12 mouse cellular contexts compared by ENCODE assay signal in the genomic region with DNA sequence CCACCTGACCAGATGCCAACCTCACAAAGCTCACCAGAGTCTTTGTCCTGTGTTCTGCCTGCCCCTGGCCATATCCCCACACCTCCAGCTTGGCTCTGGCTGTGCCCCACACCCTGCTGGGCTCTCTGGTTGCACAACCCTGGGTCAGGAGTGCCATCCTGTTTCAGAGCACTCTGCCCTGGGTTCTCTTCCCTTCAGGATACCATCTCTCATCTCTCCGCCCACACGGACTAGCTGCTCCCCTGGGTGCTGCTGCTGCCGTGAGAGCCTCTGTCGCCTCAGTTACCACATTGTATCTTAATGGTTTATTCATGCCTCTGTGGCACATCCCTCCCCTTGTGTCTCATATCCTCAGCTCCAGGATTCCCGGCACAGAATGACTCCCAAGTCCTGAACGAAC. TPM values are rescaled to one million over a fixed set of nuclear protein-coding genes. Genes with fewer than 3 reads are reported as not detected.
DNase-seq lines count a peak whose midpoint lies in the region; ATAC-seq and TF ChIP-seq lines count a peak whose summit lies in the region.
"Had no signal": no experiment of that assay in that cellular context is flagged by ENCODE, and none has a peak within 500 bp of the region (broad histone marks: within the 10 kb centered on the region; RNA-seq: fewer than 3 reads in every experiment).

No protein-coding gene starts in this region.

- ATAC-seq in forebrain, embryonic 14.5 days = 0 out of 2 replicates have a peak, but pooled peaks have one; percentile 8
- no peak for ATAC-seq in liver, embryonic 16.5 days (ENCODE audit: low read depth)

- peak overlapping the region; percentile 40; the same call in 1 of the 2 replicates for H3K9ac ChIP-seq in forebrain, embryonic 14.5 days (ENCODE audit: low read length)
- 0 out of 2 replicates have a peak overlapping the region, but pooled peaks have one; percentile 6 for H3K9ac ChIP-seq in liver, embryonic 16.5 days (ENCODE audit: low read depth, low read length)
- H3K9ac ChIP-seq: limb, embryonic 12.5 days had no signal

- WGBS in forebrain, embryonic 14.5 days = 20% methylated on average over 6 of the region's 6 CpGs
- WGBS in liver, embryonic 16.5 days (ENCODE audit: insufficient replicate concordance) = 32% methylated on average over 6 of the region's 6 CpGs

- H3K4me3 ChIP-seq in layer of hippocampus, adult 2 months = peak overlapping the region; percentile 38
- H3K4me3 ChIP-seq in forebrain, embryonic 14.5 days (ENCODE audit: low read depth, low read length) = no peak overlapping the region
- no peak overlapping the region for H3K4me3 ChIP-seq in liver, embryonic 16.5 days (ENCODE audit: low read depth, low read length)
- H3K4me3 ChIP-seq: limb, embryonic 12.5 days had no signal

- peak overlapping the region; percentile 31 for H3K4me2 ChIP-seq in forebrain, embryonic 14.5 days (ENCODE audit: low read length)
- H3K4me2 ChIP-seq in liver, embryonic 16.5 days (ENCODE audit: low read depth, low read length) = peak overlapping the region; percentile 33
- H3K4me2 ChIP-seq: limb, embryonic 12.5 days had no signal

- TF ChIP-seq CTCF in layer of hippocampus, adult 2 months (conservative IDR thresholded peaks at IDR 0.05) = no peak

- H3K27me3 ChIP-seq in forebrain, embryonic 14.5 days (replicated peaks; ENCODE audit: control insufficient read depth, insufficient read depth, low read length) = no peaks in the 10 kb centered on the region
- H3K27me3 ChIP-seq in liver, embryonic 16.5 days (ENCODE audit: control insufficient read depth, insufficient read depth, low read depth, low read length) = no peaks in the 10 kb centered on the region

- H3K9me3 ChIP-seq in forebrain, embryonic 14.5 days (replicated peaks; ENCODE audit: control insufficient read depth, low read length) = no peaks in the 10 kb centered on the region
- H3K9me3 ChIP-seq in liver, embryonic 16.5 days (replicated peaks; ENCODE audit: control insufficient read depth, low read length) = no peaks in the 10 kb centered on the region
- H3K9me3 ChIP-seq: limb, embryonic 12.5 days had no signal

- DNase-seq in layer of hippocampus, adult 2 months (ENCODE audit: low spot score in 2 of 2) = no peak
- no peak for DNase-seq in layer of hippocampus, postnatal 10 days (ENCODE audit: low spot score in 2 of 2)
- DNase-seq in forebrain, embryonic 14.5 days (ENCODE audit: low spot score) = no peak
- peak; percentile 41 for DNase-seq in retina, embryonic 14.5 days (ENCODE audit: low spot score)
- DNase-seq in urinary bladder, adult 2 months (ENCODE audit: low spot score) = no peak
- no peak for DNase-seq in ovary, postnatal 36 days (ENCODE audit: low spot score)
- no peak for DNase-seq in kidney, adult 18-20 months
- DNase-seq: heart, adult 18-20 months; kidney, adult 9 months had no signal

- H3K36me3 ChIP-seq in forebrain, embryonic 14.5 days (ENCODE audit: control insufficient read depth, insufficient read depth, low read length) = no peaks in the 10 kb centered on the region
- H3K36me3 ChIP-seq in liver, embryonic 16.5 days (ENCODE audit: control insufficient read depth, insufficient read depth) = no peaks in the 10 kb centered on the region
- H3K36me3 ChIP-seq: limb, embryonic 12.5 days had no signal

- H3K4me1 ChIP-seq in forebrain, embryonic 14.5 days (ENCODE audit: control insufficient read depth, insufficient read depth, low read length) = peaks cover 30% of the 10 kb centered on the region
- peaks cover 67% of the 10 kb centered on the region for H3K4me1 ChIP-seq in liver, embryonic 16.5 days (ENCODE audit: control insufficient read depth, low read depth, low read length)

- H3K27ac ChIP-seq in layer of hippocampus, adult 2 months = peak overlapping the region; percentile 77
- peak overlapping the region; percentile 33; the same call in 1 of the 2 replicates for H3K27ac ChIP-seq in forebrain, embryonic 14.5 days (ENCODE audit: low read depth, low read length)
- H3K27ac ChIP-seq in liver, embryonic 16.5 days (ENCODE audit: low read length) = no peak overlapping the region

RNA-seq across cellular contexts. Expression of a gene that starts 21.4 kb away (rescaled TPM):
- under 1 TPM in 1 of 2 experiments, not detected in 1; 0.31 TPM for total RNA-seq in layer of hippocampus, adult 2 months (2021)
- 1 to 10 TPM in 1 of 2 experiments, under 1 TPM in 1; 0.94 to 1.1 TPM for total RNA-seq in layer of hippocampus, postnatal 10 days (2021)
- polyA plus RNA-seq in forebrain, embryonic 14.5 days (2014; fragmentation: Nextera tagmentation; extraction: Ambion mirVana) = 2.4 and 3.4 TPM in 2 replicates
- 0.09 and 0.14 TPM in 2 replicates for polyA plus RNA-seq in liver, embryonic 16.5 days (2015; fragmentation: Nextera tagmentation; extraction: Ambion mirVana)
- polyA plus RNA-seq in urinary bladder, adult 2 months (2012; rRNA removed) = 133 and 156 TPM in 2 replicates
- total RNA-seq: neutrophil, adult 5-6 weeks had no signal

RNA-seq across cellular contexts. Expression of a gene that starts 34.8 kb away (rescaled TPM):
- total RNA-seq in layer of hippocampus, adult 2 months (2021) = 10 to 100 TPM; 13.8 to 18.0 TPM
- 1 to 10 TPM; 4.1 to 4.6 TPM for total RNA-seq in layer of hippocampus, postnatal 10 days (2021)
- 2.6 and 5.5 TPM in 2 replicates for polyA plus RNA-seq in forebrain, embryonic 14.5 days (2014; fragmentation: Nextera tagmentation; extraction: Ambion mirVana)
- 3.9 and 4.4 TPM in 2 replicates for polyA plus RNA-seq in liver, embryonic 16.5 days (2015; fragmentation: Nextera tagmentation; extraction: Ambion mirVana)
- 89.1 and 164 TPM in 2 replicates for polyA plus RNA-seq in urinary bladder, adult 2 months (2012; rRNA removed)
- total RNA-seq: neutrophil, adult 5-6 weeks had no signal

Comparison
In these comparisons a context has a peak if more than half of its experiments do, and no peak if none do; other contexts are left out.
1. RNA of a gene that starts 21.4 kb away (polyA plus RNA-seq): 133 to 156 TPM in urinary bladder, adult 2 months; 2.4 to 3.4 TPM in forebrain, embryonic 14.5 days and 0.09 to 0.14 TPM in liver, embryonic 16.5 days; every median in the first group is over 10 times any median in the second.
2. RNA of a gene that starts 34.8 kb away (polyA plus RNA-seq): 89.1 to 164 TPM in urinary bladder, adult 2 months; 3.9 to 4.4 TPM in liver, embryonic 16.5 days and 2.6 to 5.5 TPM in forebrain, embryonic 14.5 days; every median in the first group is over 10 times any median in the second.